Mouse (Mus musculus) cerebellum, postnatal 25 days (tissue): ENCODE results near the gene Cyp4f17.
A peak's percentile ranks its signal among the peaks of the same experiment; 100 is the strongest.
"Not testable (repeated sequence)": the region's sequence is repeated elsewhere in the genome, so short reads cannot be mapped to it uniquely, and the experiment has no call there.

ENCODE experiments used
- DNase-seq, 2 experiments: peaks; one replicate each; pipeline ENCODE4 v3.0.0; 2021; ENCODE audit warnings: mixed read lengths in 2 of 2

The Cyp4f17 gene

GRCm38 (mm10) chr17:32527748-32528147 is 21.9 kb downstream of the Cyp4f17 start:
- no peak for DNase-seq

GRCm38 (mm10) chr17:32528408-32529337 is 22.8 kb downstream of the Cyp4f17 start:
- peak; percentile 95 to 96 for DNase-seq

- DNase-seq: not testable (repeated sequence)
Observed at GRCm38 (mm10) chr17:32532356-32532755, 26.5 kb downstream of the Cyp4f17 start.

GRCm38 (mm10) chr17:32534068-32534467 is 28.2 kb downstream of the Cyp4f17 start:
- no peak for DNase-seq

- DNase-seq: peak; percentile 88 to 94
Observed at GRCm38 (mm10) chr17:32536051-32536866, 30.4 kb downstream of the Cyp4f17 start, which contains the start of gene Cyp4f16. TSS of gene Cyp4f16 (plus strand) at chr17:32536558.

GRCm38 (mm10) chr17:32536867-32537250 is 31.0 kb downstream of the Cyp4f17 start:
- peak; percentile 27 to 57 for DNase-seq

GRCm38 (mm10) chr17:32544792-32545191 is 38.9 kb downstream of the Cyp4f17 start:
- DNase-seq: not testable (repeated sequence)

- peak in 1 of 2 experiments; percentile 8 for DNase-seq
Observed at GRCm38 (mm10) chr17:32550377-32550776, 44.5 kb downstream of the Cyp4f17 start.

GRCm38 (mm10) chr17:32550900-32551770 is 45.3 kb downstream of the Cyp4f17 start:
- peak; percentile 91 to 93 for DNase-seq

GRCm38 (mm10) chr17:32553016-32553415 is 47.2 kb downstream of the Cyp4f17 start:
- DNase-seq: not testable (repeated sequence)

GRCm38 (mm10) chr17:32554368-32554767 is 48.5 kb downstream of the Cyp4f17 start:
- DNase-seq: not testable (repeated sequence)

- not testable (repeated sequence) for DNase-seq
Observed at GRCm38 (mm10) chr17:32563301-32563700, 57.5 kb downstream of the Cyp4f17 start.

GRCm38 (mm10) chr17:32573286-32573685 is 67.4 kb downstream of the Cyp4f17 start:
- DNase-seq: not testable (repeated sequence)

GRCm38 (mm10) chr17:32577496-32578186 is 71.8 kb downstream of the Cyp4f17 start:
- DNase-seq: no peak
